Mouse (Mus musculus) brain, embryonic 14.5 days (tissue): ENCODE data around the gene Map3k20.

Source experiments
- CTCF ChIP-seq: fragments of 200-500 bp; IDR thresholded peaks from 2 replicates; pipeline ENCODE4 v1.5.1; 2012; ENCODE audit warnings: inconsistent platforms, mild to moderate bottlenecking, moderate library complexity, borderline replicate concordance; ENCODE audit not compliant: insufficient read depth, insufficient read length; ENCODE audit errors: extremely low read depth
- POLR2A ChIP-seq: fragments of 200-500 bp; IDR thresholded peaks from 2 replicates; pipeline ENCODE4 v1.6.1; 2012; ENCODE audit warnings: mild to moderate bottlenecking, inconsistent platforms, borderline replicate concordance; ENCODE audit not compliant: poor library complexity, insufficient read depth, insufficient read length, severe bottlenecking; ENCODE audit errors: extremely low read depth

- TF ChIP-seq POLR2A (no peak), CTCF (no peak)
These were observed 97.9 kb downstream of the Map3k20 start for GRCm38 (mm10) chr2:72383321-72383720.
